Mouse (Mus musculus) NIH3T3 (cell line): ENCODE measurements around the gene Scml2.
A peak's percentile ranks its signal among the peaks of the same experiment; 100 is the strongest.
"Not testable (repeated sequence)": the region's sequence is repeated elsewhere in the genome, so short reads cannot be mapped to it uniquely, and the experiment has no call there.

Experiments
- DNase-seq: peaks from one replicate; pipeline ENCODE4 v3.0.0-alpha.2; 2012; ENCODE audit warnings: low read depth

Scml2 gene

DNA sequence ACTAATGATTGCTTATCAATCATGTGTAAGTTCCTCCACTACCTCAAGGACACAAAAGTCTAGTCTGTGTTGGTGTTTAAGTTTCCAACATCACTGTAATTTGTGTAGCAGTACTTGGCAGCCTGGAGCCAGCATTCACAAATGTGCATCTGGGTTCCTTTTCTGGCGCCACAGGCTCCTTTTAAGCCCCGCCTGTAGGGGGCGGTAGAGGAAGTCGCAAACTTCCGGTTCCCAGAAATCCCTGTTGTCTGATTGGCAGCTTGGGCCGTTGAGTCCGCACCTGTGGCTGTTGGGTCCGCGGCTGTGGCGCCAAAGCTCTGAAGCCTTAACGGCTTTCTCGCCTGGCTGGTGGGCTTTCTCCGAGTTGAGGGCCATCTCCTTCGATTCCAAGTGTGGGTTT is at the start of gene Scml2:
Gene Scml2, plus strand, starts transcription at position 301 of the 400 bp plus-strand sequence.
- DNase-seq = not testable (repeated sequence)

- peak; percentile 3 for DNase-seq
Observed at GRCm38 (mm10) chrX:161075576-161075975, 41.4 kb upstream of the Scml2 start.

DNA sequence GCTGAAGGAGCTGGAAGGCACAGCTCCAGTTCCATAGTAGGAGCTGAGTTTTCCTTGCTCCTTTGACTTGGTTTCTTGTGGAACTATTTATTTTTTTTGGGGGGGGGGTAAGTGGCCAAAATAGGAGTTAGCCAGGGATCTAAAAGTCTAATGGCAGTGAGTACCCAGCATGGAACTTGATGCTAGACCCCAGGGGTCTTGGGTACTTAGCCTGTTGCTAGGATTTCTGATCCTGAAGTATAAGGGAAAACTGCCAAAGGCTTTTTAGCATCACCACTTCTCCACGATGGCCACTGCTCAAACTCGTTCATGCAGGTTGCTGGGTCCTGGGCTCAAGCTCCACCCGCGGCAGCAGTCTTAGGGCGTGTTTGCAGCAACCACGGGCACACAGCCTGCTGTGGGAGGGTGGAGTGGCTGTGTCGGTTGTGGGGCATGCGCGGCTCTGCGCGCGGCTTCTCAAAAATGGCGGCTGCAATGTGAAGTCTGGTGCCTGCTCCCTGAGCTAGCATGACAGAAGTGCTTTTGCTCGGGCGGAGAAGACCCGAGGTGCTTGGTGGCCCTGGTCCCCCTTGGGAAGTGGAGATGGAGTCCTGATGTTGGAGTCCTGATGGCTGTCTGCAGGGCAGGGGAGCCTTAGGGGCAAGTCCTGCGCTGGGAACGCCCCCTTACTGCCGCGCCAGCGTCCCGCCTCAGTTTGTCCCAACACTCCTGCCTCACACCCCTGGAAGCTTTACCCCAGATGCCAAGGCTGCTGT is 45.5 kb downstream of the Scml2 start:
- peak; percentile 69 for DNase-seq

DNA sequence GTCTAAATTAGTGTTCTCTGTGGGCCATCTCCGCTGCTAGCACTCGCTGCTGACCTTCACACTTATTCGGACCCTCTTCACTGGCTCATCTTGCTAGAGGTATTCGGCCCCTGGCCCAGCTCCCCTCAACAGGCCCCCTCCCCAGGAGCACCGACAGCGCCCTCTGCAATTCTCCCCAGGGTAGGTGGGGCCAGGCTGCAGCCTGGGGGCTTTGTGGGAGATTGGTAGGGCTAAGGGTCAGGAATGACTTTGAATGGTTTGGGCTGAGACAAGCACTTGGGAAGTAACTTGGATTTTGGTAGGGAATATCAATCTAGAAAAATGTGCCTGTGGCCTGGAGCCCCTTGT is 46.0 kb downstream of the Scml2 start:
- DNase-seq = no peak

- DNase-seq = not testable (repeated sequence)
Observed at GRCm38 (mm10) chrX:161287156-161287555, 170.2 kb downstream of the Scml2 start, which contains the start of gene Gm15262. Gm15262 (plus strand) TSS chrX:161287456.
